Mouse (Mus musculus) kidney, adult 2 months (tissue): ENCODE results near the gene Neb.

Experiments used
- CTCF ChIP-seq: fragments of 200-500 bp; conservative IDR thresholded peaks from 2 replicates; pipeline ENCODE4 v1.5.1; 2011; ENCODE audit warnings: low read depth, mild to moderate bottlenecking, control low read depth, low read length, moderate library complexity, mixed read lengths; ENCODE audit not compliant: insufficient read depth, insufficient read length
- POLR2A ChIP-seq: fragments of 200-500 bp; IDR thresholded peaks from one replicate; pipeline ENCODE4 v1.6.1; 2011; ENCODE audit warnings: low read depth, low read length, control low read depth

DNA sequence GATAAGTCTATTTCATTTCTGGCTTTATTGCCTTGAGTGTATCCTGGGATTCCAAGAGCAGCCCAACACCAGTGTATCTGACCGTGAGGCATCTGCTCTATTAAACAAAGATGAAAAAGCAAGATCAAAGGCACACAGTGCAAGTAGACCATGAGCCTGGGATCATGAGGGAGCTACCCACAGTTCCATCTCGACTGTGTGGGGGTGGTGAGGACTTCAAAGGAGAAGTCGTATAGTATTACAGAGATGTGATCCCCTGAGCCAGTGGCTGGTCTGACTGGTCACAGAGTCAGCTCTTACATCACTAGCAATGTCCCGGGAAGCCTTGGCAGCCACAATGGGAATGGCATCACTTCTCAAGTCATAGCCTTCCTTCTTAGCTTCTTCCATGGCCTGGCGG lies 140.4 kb downstream of the Neb start:
- TF ChIP-seq CTCF, result no peak
- TF ChIP-seq POLR2A, result no peak
